Mouse (Mus musculus) limb, embryonic 14.5 days (tissue): ENCODE results near the gene Slc2a8. TPM values are rescaled to one million over a fixed set of nuclear protein-coding genes. Genes with fewer than 3 reads are reported as not detected.

Source experiments
- ATAC-seq: fragments of 200-750 bp; cut with Nextera tagmentation; 2 replicates; pipeline ENCODE4 v1.8.0; 2017; ENCODE audit warnings: low read depth, moderate number of reproducible peaks, moderate TSS enrichment; ENCODE audit not compliant: low FRiP score
- DNase-seq: peaks from one replicate; pipeline ENCODE4 v3.0.0-alpha.2; 2015; ENCODE audit warnings: low spot score
- H3K27ac ChIP-seq: fragments of 300-500 bp; sonication (generic); replicated peaks from 2 replicates; pipeline ENCODE4 v1.5.1; 2014; ENCODE audit warnings: low read depth, mild to moderate bottlenecking, low read length, moderate library complexity, mixed read lengths
- H3K27me3 ChIP-seq: fragments of 300-500 bp; sonication (generic); 2 replicates; pipeline ENCODE4 v1.6.1; 2014; ENCODE audit warnings: low read length, mixed read lengths; ENCODE audit not compliant: control insufficient read depth, insufficient read depth
- H3K36me3 ChIP-seq: fragments of 300-500 bp; sonication (generic); 2 replicates; pipeline ENCODE4 v1.6.1; 2014; ENCODE audit warnings: mild to moderate bottlenecking, low read length, moderate library complexity, mixed read lengths; ENCODE audit not compliant: control insufficient read depth, insufficient read depth
- H3K4me1 ChIP-seq: fragments of 300-500 bp; sonication (generic); 2 replicates; pipeline ENCODE4 v1.6.1; 2014; ENCODE audit warnings: antibody characterized with exemption, low read length, mixed read lengths; ENCODE audit not compliant: control insufficient read depth, insufficient read depth
- H3K4me2 ChIP-seq: fragments of 300-500 bp; sonication (generic); replicated peaks from 2 replicates; pipeline ENCODE4 v1.6.1; 2014; ENCODE audit warnings: low read depth, mild to moderate bottlenecking, low read length, moderate library complexity; ENCODE audit not compliant: severe bottlenecking
- H3K4me3 ChIP-seq: fragments of 300-500 bp; sonication (generic); replicated peaks from 2 replicates; pipeline ENCODE4 v1.5.1; 2014; ENCODE audit warnings: low read length
- H3K9ac ChIP-seq: fragments of 300-500 bp; sonication (generic); 2 replicates; pipeline ENCODE4 v1.6.1; 2014; ENCODE audit warnings: mild to moderate bottlenecking, low read depth, low read length, moderate library complexity; ENCODE audit not compliant: severe bottlenecking
- H3K9me3 ChIP-seq: fragments of 300-500 bp; sonication (generic); 2 replicates; pipeline ENCODE4 v1.6.1; 2016; ENCODE audit warnings: low read length; ENCODE audit not compliant: control insufficient read depth
- POLR2A ChIP-seq: fragments of 200-500 bp; IDR thresholded peaks from 2 replicates; pipeline ENCODE4 v1.8.0; 2012; ENCODE audit warnings: inconsistent platforms, mild to moderate bottlenecking, moderate library complexity, borderline replicate concordance; ENCODE audit not compliant: insufficient read depth, insufficient read length; ENCODE audit errors: extremely low read depth
- WGBS: fragments of 180-500 bp; shearing (Covaris S2); extraction: QIAGEN DNeasy Blood & Tissue Kit; methylation state at CpG from one replicate; pipeline ENCODE4 v1.1.7; 2014; 5-methylcytosine and 5-hydroxymethylcytosine counted together
- polyA plus RNA-seq, 2 experiments: library from polyadenylated mRNA; depleted of rRNA in 1 of 2; stranded (reverse) in 1 of 2; unstranded in 1 of 2; fragments of >200 nt; fragmentation: Nextera tagmentation in 1 of 2; extraction: Ambion mirVana in 1 of 2; gene quantifications; 2 replicates each; pipeline versions ENCODE4 v1.2.1 to v1.2.3; 2012 to 2014

Slc2a8 gene
- polyA plus RNA-seq, 2 experiments = 16.8 to 26.0 TPM

DNA sequence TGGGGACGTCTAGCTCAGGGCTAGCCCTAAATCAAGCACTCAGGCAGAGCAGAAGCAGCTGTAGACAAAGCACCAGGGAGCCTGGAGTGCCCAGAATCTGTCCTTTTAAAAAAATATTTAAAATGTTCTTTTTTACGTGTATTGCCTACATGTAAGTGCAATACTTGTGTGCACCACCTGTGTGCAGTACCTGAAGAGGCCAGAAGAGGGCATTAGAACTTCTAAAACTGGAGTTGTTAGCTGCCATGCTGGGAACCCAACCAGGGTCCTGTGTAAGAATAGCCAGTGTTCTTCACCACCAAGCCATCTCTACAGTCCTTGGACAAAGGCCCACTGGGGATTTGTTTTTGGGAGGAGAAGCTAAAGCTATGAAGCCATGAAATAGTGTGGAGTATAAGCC lies 27.3 kb downstream of the Slc2a8 start:
- ATAC-seq (no peak), DNase-seq (no peak)
- Histone ChIP-seq H3K36me3 (peaks cover 66% of the 10 kb centered on the region), H3K4me3 (no peak overlapping the region), H3K27me3 (no peaks in the 10 kb centered on the region), H3K4me2 (no peak overlapping the region), H3K9ac (no peak overlapping the region), H3K9me3 (no peaks in the 10 kb centered on the region), H3K4me1 (no peaks in the 10 kb centered on the region), H3K27ac (no peak overlapping the region)
- no peak for TF ChIP-seq POLR2A
- 86% methylated on average over 2 of the region's 2 CpGs for WGBS

DNA sequence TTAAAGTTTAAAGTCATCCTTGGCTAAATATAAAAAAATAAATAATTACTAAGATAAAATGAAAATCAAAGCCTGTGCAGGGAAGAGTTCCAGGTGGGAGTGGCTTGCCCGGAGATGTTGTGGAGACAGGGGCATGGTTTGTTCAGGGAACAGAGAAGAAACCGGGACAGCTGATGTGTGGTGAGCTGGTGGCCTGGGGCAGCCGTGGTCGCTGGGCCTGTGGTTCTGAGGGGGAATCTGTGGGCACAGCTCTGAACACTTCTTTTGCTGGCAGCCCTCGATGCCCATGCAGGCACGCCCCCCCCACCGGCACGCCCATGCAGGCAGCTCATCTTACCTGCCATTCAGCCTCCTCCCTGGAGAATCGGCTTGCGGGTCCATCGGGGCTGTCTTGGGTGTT lies 34.4 kb downstream of the Slc2a8 start:
- TF ChIP-seq POLR2A = no peak
- Histone ChIP-seq H3K4me1 (no peaks in the 10 kb centered on the region), H3K4me3 (no peak overlapping the region), H3K9ac (no peak overlapping the region), H3K27me3 (no peaks in the 10 kb centered on the region), H3K36me3 (peaks cover 65% of the 10 kb centered on the region), H3K4me2 (no peak overlapping the region), H3K27ac (no peak overlapping the region), H3K9me3 (no peaks in the 10 kb centered on the region)
- no peak for DNase-seq
- 88% methylated on average over 11 of the region's 11 CpGs for WGBS
- no peak for ATAC-seq

- ATAC-seq (no peak), DNase-seq (no peak)
- Histone ChIP-seq H3K9ac (no peak overlapping the region), H3K4me2 (no peak overlapping the region), H3K9me3 (no peaks in the 10 kb centered on the region), H3K4me3 (no peak overlapping the region), H3K4me1 (no peaks in the 10 kb centered on the region), H3K27me3 (no peaks in the 10 kb centered on the region), H3K36me3 (peaks cover 69% of the 10 kb centered on the region), H3K27ac (no peak overlapping the region)
- TF ChIP-seq POLR2A = no peak
- 93% methylated on average over 4 of the region's 4 CpGs for WGBS
Measured at GRCm38 (mm10) chr2:32940483-32940882, 41.4 kb downstream of the Slc2a8 start.

DNA sequence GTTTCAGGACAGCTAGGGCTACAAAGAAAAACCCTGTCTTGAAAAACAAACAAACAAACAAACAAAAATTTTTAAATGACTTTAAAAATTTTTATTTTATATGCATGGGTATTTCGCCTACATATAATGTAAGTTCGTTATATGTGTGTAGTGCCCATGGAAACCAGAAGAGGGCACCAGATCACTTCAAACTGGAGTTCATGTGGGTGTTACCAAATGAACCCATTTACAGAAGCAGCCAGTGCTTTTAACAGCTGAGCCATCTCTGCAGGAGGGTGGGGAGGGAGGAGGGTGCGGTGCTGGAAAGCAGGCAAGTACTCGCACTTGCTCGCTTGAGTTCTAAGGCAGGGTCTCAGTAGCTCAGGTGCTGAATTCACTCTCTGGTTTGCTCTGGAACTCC lies 42.5 kb downstream of the Slc2a8 start:
- DNase-seq (peak; percentile 38), ATAC-seq (no peak)
- no peak for TF ChIP-seq POLR2A
- no peak overlapping the region for H3K4me3 ChIP-seq
- WGBS = 68% methylated on average over 5 of the region's 5 CpGs
- H3K4me2 ChIP-seq = no peak overlapping the region
- peaks cover 69% of the 10 kb centered on the region for H3K36me3 ChIP-seq
- H3K27ac ChIP-seq = no peak overlapping the region
- H3K27me3 ChIP-seq = no peaks in the 10 kb centered on the region
- no peaks in the 10 kb centered on the region for H3K4me1 ChIP-seq
- no peak overlapping the region for H3K9ac ChIP-seq
- H3K9me3 ChIP-seq = no peaks in the 10 kb centered on the region

- no peak overlapping the region for H3K9ac ChIP-seq
- H3K27me3 ChIP-seq = no peaks in the 10 kb centered on the region
- no peaks in the 10 kb centered on the region for H3K9me3 ChIP-seq
- WGBS = 84% methylated on average over 5 of the region's 5 CpGs
- no peak overlapping the region for H3K4me3 ChIP-seq
- H3K27ac ChIP-seq = no peak overlapping the region
- H3K4me1 ChIP-seq = no peaks in the 10 kb centered on the region
- no peak overlapping the region for H3K4me2 ChIP-seq
- no peak for DNase-seq
- no peak for ATAC-seq
- H3K36me3 ChIP-seq = peaks cover 66% of the 10 kb centered on the region
- no peak for TF ChIP-seq POLR2A
Measured at GRCm38 (mm10) chr2:32938741-32939140, 43.1 kb downstream of the Slc2a8 start.

GRCm38 (mm10) chr2:32931730-32932129 lies 50.2 kb downstream of the Slc2a8 start:
- Histone ChIP-seq H3K27ac (no peak overlapping the region), H3K36me3 (peaks cover 52% of the 10 kb centered on the region), H3K9ac (no peak overlapping the region), H3K4me1 (no peaks in the 10 kb centered on the region), H3K4me2 (no peak overlapping the region), H3K9me3 (no peaks in the 10 kb centered on the region), H3K4me3 (no peak overlapping the region), H3K27me3 (no peaks in the 10 kb centered on the region)
- DNase-seq (no peak), ATAC-seq (no peak)
- 80% methylated on average over 7 of the region's 7 CpGs for WGBS
- no peak for TF ChIP-seq POLR2A
